Mouse (Mus musculus): ENCODE measurements at regions not wholly inside any gene's neighbourhood (a gene's known extent, or its start where the extent isn't known, plus 50 kb on each side); places are given as distances from the start of the nearest gene placed in this dataset.
A peak's percentile ranks its signal among the peaks of the same experiment; 100 is the strongest.

- no peaks in the 10 kb centered on the region for H3K36me3 ChIP-seq
- WGBS: 24% methylated on average over 7 of the region's 7 CpGs
- H3K9me3 ChIP-seq: no peaks in the 10 kb centered on the region
- no peaks in the 10 kb centered on the region for H3K4me1 ChIP-seq
- ATAC-seq (ENCODE audit: borderline replicate concordance, extremely low read depth, low FRiP score, low TSS enrichment): no peak
- H3K4me3 ChIP-seq: no peak overlapping the region
- no peak overlapping the region for H3K27ac ChIP-seq
- no peak overlapping the region for H3K9ac ChIP-seq
- no peak overlapping the region for H3K4me2 ChIP-seq
- H3K27me3 ChIP-seq: no peaks in the 10 kb centered on the region
Measured at GRCm38 (mm10) chr8:26725521-26725920, 251.6 kb upstream of the Zfp703 start.

GRCm38 (mm10) chr8:26729351-26729750, 247.8 kb upstream of the Zfp703 start:
- Histone ChIP-seq H3K9me3 (no peaks in the 10 kb centered on the region), H3K4me3 (no peak overlapping the region), H3K4me1 (no peaks in the 10 kb centered on the region), H3K27me3 (no peaks in the 10 kb centered on the region), H3K9ac (no peak overlapping the region), H3K36me3 (no peaks in the 10 kb centered on the region), H3K27ac (no peak overlapping the region), H3K4me2 (no peak overlapping the region)
- ATAC-seq (ENCODE audit: borderline replicate concordance, extremely low read depth, low FRiP score, low TSS enrichment): no peak
- 72% methylated on average over 5 of the region's 5 CpGs for WGBS

- 81% methylated on average over 2 of the region's 2 CpGs for WGBS
- H3K9ac ChIP-seq: no peak overlapping the region
- no peak overlapping the region for H3K4me3 ChIP-seq
- no peak for ATAC-seq (ENCODE audit: borderline replicate concordance, extremely low read depth, low FRiP score, low TSS enrichment)
- no peak overlapping the region for H3K27ac ChIP-seq
- no peaks in the 10 kb centered on the region for H3K27me3 ChIP-seq
- no peaks in the 10 kb centered on the region for H3K36me3 ChIP-seq
- H3K4me2 ChIP-seq: no peak overlapping the region
- H3K9me3 ChIP-seq: no peaks in the 10 kb centered on the region
- H3K4me1 ChIP-seq: no peaks in the 10 kb centered on the region
Measured at GRCm38 (mm10) chr8:26731111-26731510, 246.0 kb upstream of the Zfp703 start.

- Histone ChIP-seq H3K36me3 (no peaks in the 10 kb centered on the region), H3K9ac (no peak overlapping the region), H3K27ac (no peak overlapping the region), H3K9me3 (no peaks in the 10 kb centered on the region), H3K4me1 (peaks cover 7% of the 10 kb centered on the region; the same call in 1 of the 2 replicates), H3K4me2 (no peak overlapping the region), H3K4me3 (no peak overlapping the region), H3K27me3 (no peaks in the 10 kb centered on the region)
- no peak for ATAC-seq (ENCODE audit: borderline replicate concordance, extremely low read depth, low FRiP score, low TSS enrichment)
- WGBS: 64% methylated on average over 3 of the region's 3 CpGs
Measured at GRCm38 (mm10) chr8:26744424-26744823, 232.7 kb upstream of the Zfp703 start.

- no peak overlapping the region for H3K9ac ChIP-seq
- no peak for ATAC-seq (ENCODE audit: borderline replicate concordance, extremely low read depth, low FRiP score, low TSS enrichment)
- H3K27me3 ChIP-seq: peaks cover 2% of the 10 kb centered on the region; the same call in 1 of the 2 replicates
- H3K36me3 ChIP-seq: no peaks in the 10 kb centered on the region
- no peak overlapping the region for H3K4me3 ChIP-seq
- no peak overlapping the region for H3K27ac ChIP-seq
- peaks cover 9% of the 10 kb centered on the region; the same call in 1 of the 2 replicates for H3K4me1 ChIP-seq
- WGBS: 83% methylated on average over 3 of the region's 3 CpGs
- no peaks in the 10 kb centered on the region for H3K9me3 ChIP-seq
- no peak overlapping the region for H3K4me2 ChIP-seq
Measured at GRCm38 (mm10) chr8:26746811-26747210, 230.3 kb upstream of the Zfp703 start.

- WGBS: 40% methylated on average over 19 of the region's 19 CpGs
Measured at GRCm38 (mm10) chr8:26747241-26747972, 229.7 kb upstream of the Zfp703 start.

GRCm38 (mm10) chr8:26748161-26748971, 228.8 kb upstream of the Zfp703 start:
- Histone ChIP-seq H3K9ac (no peak overlapping the region), H3K9me3 (no peaks in the 10 kb centered on the region), H3K4me2 (no peak overlapping the region), H3K27me3 (peaks cover 4% of the 10 kb centered on the region; the same call in 1 of the 2 replicates), H3K4me3 (no peak overlapping the region), H3K27ac (no peak overlapping the region), H3K36me3 (no peaks in the 10 kb centered on the region), H3K4me1 (peaks cover 9% of the 10 kb centered on the region; the same call in 1 of the 2 replicates)
- 29% methylated on average over 13 of the region's 14 CpGs for WGBS
- ATAC-seq (ENCODE audit: borderline replicate concordance, extremely low read depth, low FRiP score, low TSS enrichment): no peak

More at GRCm38 (mm10) chr8:26747241-26747972, 229.7 kb upstream of the Zfp703 start:
- Histone ChIP-seq H3K27ac (no peak overlapping the region), H3K9me3 (no peaks in the 10 kb centered on the region), H3K36me3 (no peaks in the 10 kb centered on the region), H3K4me1 (peaks cover 9% of the 10 kb centered on the region; the same call in 1 of the 2 replicates), H3K4me3 (no peak overlapping the region), H3K4me2 (no peak overlapping the region), H3K27me3 (peaks cover 4% of the 10 kb centered on the region; the same call in 1 of the 2 replicates), H3K9ac (no peak overlapping the region)
- peak; percentile 57; the same call in 1 of the 2 replicates for ATAC-seq (ENCODE audit: borderline replicate concordance, extremely low read depth, low FRiP score, low TSS enrichment)

GRCm38 (mm10) chr8:26748972-26749291, 228.2 kb upstream of the Zfp703 start:
- ATAC-seq (ENCODE audit: borderline replicate concordance, extremely low read depth, low FRiP score, low TSS enrichment): no peak
- H3K36me3 ChIP-seq: no peaks in the 10 kb centered on the region
- H3K4me2 ChIP-seq: no peak overlapping the region
- peaks cover 9% of the 10 kb centered on the region; the same call in 1 of the 2 replicates for H3K4me1 ChIP-seq
- 67% methylated on average over 1 of the region's 1 CpGs for WGBS
- H3K4me3 ChIP-seq: no peak overlapping the region
- no peaks in the 10 kb centered on the region for H3K9me3 ChIP-seq
- no peak overlapping the region for H3K9ac ChIP-seq
- H3K27me3 ChIP-seq: peaks cover 4% of the 10 kb centered on the region; the same call in 1 of the 2 replicates
- no peak overlapping the region for H3K27ac ChIP-seq

GRCm38 (mm10) chr8:26750120-26750519, 227.0 kb upstream of the Zfp703 start:
- WGBS: 93% methylated on average over 1 of the region's 1 CpGs

GRCm38 (mm10) chr8:26751651-26752050, 225.5 kb upstream of the Zfp703 start:
- 90% methylated on average over 5 of the region's 5 CpGs for WGBS
- no peak overlapping the region for H3K9ac ChIP-seq
- ATAC-seq (ENCODE audit: borderline replicate concordance, extremely low read depth, low FRiP score, low TSS enrichment): no peak
- H3K4me2 ChIP-seq: no peak overlapping the region
- no peaks in the 10 kb centered on the region for H3K9me3 ChIP-seq
- peaks cover 9% of the 10 kb centered on the region; the same call in 1 of the 2 replicates for H3K4me1 ChIP-seq
- H3K4me3 ChIP-seq: no peak overlapping the region
- no peak overlapping the region for H3K27ac ChIP-seq
- peaks cover 4% of the 10 kb centered on the region; the same call in 1 of the 2 replicates for H3K27me3 ChIP-seq
- H3K36me3 ChIP-seq: no peaks in the 10 kb centered on the region

More at GRCm38 (mm10) chr8:26750120-26750519, 227.0 kb upstream of the Zfp703 start:
- no peak overlapping the region for H3K27ac ChIP-seq
- H3K27me3 ChIP-seq: peaks cover 4% of the 10 kb centered on the region; the same call in 1 of the 2 replicates
- H3K36me3 ChIP-seq: no peaks in the 10 kb centered on the region
- H3K4me1 ChIP-seq: peaks cover 9% of the 10 kb centered on the region; the same call in 1 of the 2 replicates
- no peak overlapping the region for H3K9ac ChIP-seq
- H3K4me3 ChIP-seq: no peak overlapping the region
- no peaks in the 10 kb centered on the region for H3K9me3 ChIP-seq
- ATAC-seq (ENCODE audit: borderline replicate concordance, extremely low read depth, low FRiP score, low TSS enrichment): no peak
- H3K4me2 ChIP-seq: no peak overlapping the region

GRCm38 (mm10) chr8:26756452-26756851, 220.7 kb upstream of the Zfp703 start:
- 59% methylated on average over 2 of the region's 2 CpGs for WGBS
- Histone ChIP-seq H3K36me3 (no peaks in the 10 kb centered on the region), H3K4me3 (no peak overlapping the region), H3K9me3 (no peaks in the 10 kb centered on the region), H3K27me3 (peaks cover 4% of the 10 kb centered on the region; the same call in 1 of the 2 replicates), H3K4me2 (no peak overlapping the region), H3K4me1 (no peaks in the 10 kb centered on the region), H3K27ac (no peak overlapping the region), H3K9ac (no peak overlapping the region)
- no peak for ATAC-seq (ENCODE audit: borderline replicate concordance, extremely low read depth, low FRiP score, low TSS enrichment)

GRCm38 (mm10) chr8:26760726-26761125, 216.4 kb upstream of the Zfp703 start:
- no peak for ATAC-seq (ENCODE audit: borderline replicate concordance, extremely low read depth, low FRiP score, low TSS enrichment)
- H3K4me3 ChIP-seq: no peak overlapping the region
- H3K4me1 ChIP-seq: no peaks in the 10 kb centered on the region
- no peaks in the 10 kb centered on the region for H3K36me3 ChIP-seq
- no peak overlapping the region for H3K9ac ChIP-seq
- WGBS: 92% methylated on average over 1 of the region's 1 CpGs
- no peak overlapping the region for H3K27ac ChIP-seq
- no peak overlapping the region for H3K4me2 ChIP-seq
- H3K27me3 ChIP-seq: no peaks in the 10 kb centered on the region
- H3K9me3 ChIP-seq: no peaks in the 10 kb centered on the region

All from lung, embryonic 15.5 days (tissue).